Mouse (Mus musculus) heart, embryonic 10.5 days (tissue): ENCODE results near the gene Pdpn. TPM values are rescaled to one million over a fixed set of nuclear protein-coding genes. Genes with fewer than 3 reads are reported as not detected.

ENCODE experiments used
- DNase-seq: peaks from one replicate; pipeline ENCODE4 v3.0.0-alpha.2; 2017; ENCODE audit warnings: low spot score
- H3K27ac ChIP-seq: fragments of 300-500 bp; sonication (generic); 2 replicates; pipeline ENCODE4 v1.5.1; 2016; ENCODE audit warnings: mild to moderate bottlenecking
- H3K27me3 ChIP-seq: fragments of 300-500 bp; sonication (generic); 2 replicates; pipeline ENCODE4 v1.6.1; 2016; ENCODE audit warnings: mild to moderate bottlenecking; ENCODE audit not compliant: poor library complexity, insufficient read depth, severe bottlenecking
- H3K36me3 ChIP-seq: fragments of 300-500 bp; sonication (generic); 2 replicates; pipeline ENCODE4 v1.6.1; 2016; ENCODE audit warnings: mild to moderate bottlenecking, moderate library complexity
- H3K4me1 ChIP-seq: fragments of 300-500 bp; sonication (generic); 2 replicates; pipeline ENCODE4 v1.6.1; 2016; ENCODE audit warnings: mild to moderate bottlenecking
- H3K4me3 ChIP-seq: fragments of 300-500 bp; sonication (generic); 2 replicates; pipeline ENCODE4 v1.5.1; 2016; ENCODE audit warnings: mild to moderate bottlenecking, moderate library complexity
- H3K9me3 ChIP-seq: fragments of 300-500 bp; sonication (generic); 2 replicates; pipeline ENCODE4 v1.6.1; 2016; ENCODE audit warnings: mild to moderate bottlenecking, moderate library complexity
- WGBS: fragments of 180-500 bp; shearing (Covaris S2); methylation state at CpG from one replicate; pipeline ENCODE4 v1.1.7; 2016; 5-methylcytosine and 5-hydroxymethylcytosine counted together
- polyA plus RNA-seq: library from polyadenylated mRNA; unstranded; fragments of >200 nt; fragmentation: Nextera tagmentation; extraction: Ambion mirVana; gene quantifications from 2 replicates; pipeline ENCODE4 v1.2.1, GENCODE M21; 2016

Pdpn gene
- polyA plus RNA-seq, 1 experiment from 2014 or later: 29.8 TPM

DNA sequence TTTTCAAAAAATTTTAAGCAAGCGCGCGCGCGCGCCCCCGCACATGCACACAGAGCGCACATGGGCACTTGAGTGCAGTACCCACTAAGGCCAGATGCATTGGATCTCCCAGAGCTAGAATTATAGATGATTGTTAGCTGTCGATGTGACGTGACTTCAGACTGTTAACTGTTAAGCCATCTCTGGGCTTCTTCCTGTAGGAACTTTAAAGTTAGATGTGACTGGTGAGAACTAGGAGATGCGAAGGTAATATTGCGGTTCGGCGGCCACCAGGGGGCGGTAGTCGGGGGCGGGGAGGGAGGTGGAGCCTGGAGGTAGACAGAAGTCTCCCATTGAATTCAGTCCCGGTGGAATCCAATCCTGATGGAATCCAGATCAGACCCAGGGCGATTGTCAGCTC, 40.8 kb downstream of the Pdpn start:
- no peaks in the 10 kb centered on the region for H3K36me3 ChIP-seq
- H3K9me3 ChIP-seq: no peaks in the 10 kb centered on the region
- no peaks in the 10 kb centered on the region for H3K27me3 ChIP-seq
- 34% methylated on average over 19 of the region's 19 CpGs for WGBS
- H3K4me1 ChIP-seq: peaks cover 15% of the 10 kb centered on the region
- no peak overlapping the region for H3K27ac ChIP-seq
- no peak for DNase-seq
- 0 out of 2 replicates have a peak overlapping the region, but pooled peaks have one; percentile 8 for H3K4me3 ChIP-seq

DNA sequence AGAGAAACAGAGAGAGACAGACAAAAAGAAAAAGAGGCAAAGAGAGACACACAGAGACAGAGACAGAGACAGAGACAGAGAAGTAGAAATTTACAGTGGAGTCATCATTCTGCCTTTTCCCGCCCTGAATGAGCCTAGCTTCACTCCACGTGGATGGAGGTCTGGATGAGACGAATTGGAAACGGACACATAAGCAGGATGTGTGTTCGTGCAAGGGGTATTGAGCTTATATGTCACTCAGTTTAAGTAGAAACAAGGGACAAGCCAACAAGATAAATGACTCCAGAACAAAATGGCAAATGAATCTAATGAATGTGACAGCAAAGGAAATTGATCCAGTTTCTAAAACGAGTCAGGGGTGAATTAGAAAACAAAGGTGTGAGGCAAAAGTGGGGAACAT, 41.4 kb downstream of the Pdpn start:
- no peak overlapping the region for H3K27ac ChIP-seq
- 50% methylated on average over 6 of the region's 6 CpGs for WGBS
- no peak for DNase-seq
- no peak overlapping the region for H3K4me3 ChIP-seq
- peaks cover 15% of the 10 kb centered on the region for H3K4me1 ChIP-seq
- H3K9me3 ChIP-seq: 0 out of 2 replicates have a peak, but pooled peaks cover 2% of the 10 kb centered on the region
- no peaks in the 10 kb centered on the region for H3K27me3 ChIP-seq
- H3K36me3 ChIP-seq: no peaks in the 10 kb centered on the region

DNA sequence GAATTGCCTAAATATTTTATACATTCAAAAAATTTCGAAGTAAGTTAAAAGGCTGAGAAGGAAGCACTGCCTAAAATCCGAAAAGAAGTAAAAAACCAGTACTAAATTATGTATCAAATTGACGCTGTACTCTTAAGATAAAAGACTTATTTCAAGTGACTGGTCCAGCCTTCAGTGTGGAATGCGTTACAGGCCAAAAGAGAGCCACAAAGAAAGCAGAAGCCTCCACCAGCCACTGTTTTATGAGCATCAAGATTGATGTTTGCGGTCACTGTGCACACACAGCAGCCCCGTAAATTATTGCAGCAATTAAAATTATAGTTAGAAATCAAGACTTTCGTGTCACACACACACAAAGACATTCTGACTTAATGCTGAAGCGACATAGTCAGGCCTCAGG, 43.8 kb downstream of the Pdpn start:
- Histone ChIP-seq H3K36me3 (no peaks in the 10 kb centered on the region), H3K9me3 (0 out of 2 replicates have a peak, but pooled peaks cover 2% of the 10 kb centered on the region), H3K27ac (no peak overlapping the region), H3K4me1 (peaks cover 5% of the 10 kb centered on the region; the same call in 1 of the 2 replicates), H3K27me3 (no peaks in the 10 kb centered on the region), H3K4me3 (no peak overlapping the region)
- DNase-seq: no peak
- 80% methylated on average over 8 of the region's 8 CpGs for WGBS

DNA sequence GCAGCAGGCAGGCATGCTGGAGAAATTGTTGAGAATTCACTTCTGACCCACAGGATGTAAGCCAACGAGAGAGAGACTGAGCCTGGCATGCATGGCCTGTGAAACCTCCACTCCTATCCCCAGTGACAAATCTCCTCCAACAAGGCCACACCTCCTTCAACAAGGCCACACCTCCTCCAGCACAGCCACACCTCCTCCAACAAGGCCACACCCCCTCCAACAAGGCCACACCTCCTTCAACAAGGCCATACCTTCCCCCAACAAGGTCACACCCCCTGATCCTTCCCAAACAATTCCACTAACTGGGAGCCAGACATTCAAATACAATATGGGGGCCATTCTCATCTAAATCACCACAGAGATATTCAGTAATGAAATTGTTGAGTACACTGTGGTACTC, 46.0 kb downstream of the Pdpn start:
- H3K4me3 ChIP-seq: no peak overlapping the region

DNA sequence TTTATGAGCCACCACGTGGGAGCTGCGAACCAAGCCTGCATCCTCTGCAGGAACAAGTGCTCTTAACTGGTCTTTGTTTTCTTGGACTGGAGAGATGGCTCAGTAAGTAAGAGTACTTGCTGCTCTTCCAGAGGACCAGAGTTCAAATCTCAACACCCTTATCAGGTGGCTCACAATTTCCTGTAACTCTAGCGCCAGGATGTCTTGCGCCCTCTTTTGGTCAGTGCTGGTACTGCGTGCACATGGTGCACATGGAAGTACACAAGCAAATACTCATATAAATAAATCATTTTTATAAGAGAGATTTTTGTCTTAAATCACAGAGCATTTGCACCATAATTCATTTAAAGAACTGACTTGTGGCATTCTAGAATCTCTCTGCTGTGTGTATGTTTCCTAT, 51.3 kb downstream of the Pdpn start:
- no peak for DNase-seq
- Histone ChIP-seq H3K9me3 (no peaks in the 10 kb centered on the region), H3K4me1 (no peaks in the 10 kb centered on the region; the same call in 1 of the 2 replicates), H3K27me3 (no peaks in the 10 kb centered on the region), H3K36me3 (no peaks in the 10 kb centered on the region), H3K4me3 (no peak overlapping the region), H3K27ac (no peak overlapping the region)
- 74% methylated on average over 5 of the region's 5 CpGs for WGBS

More for the DNA sequence above, 46.0 kb downstream of the Pdpn start:
- Histone ChIP-seq H3K27me3 (no peaks in the 10 kb centered on the region), H3K9me3 (0 out of 2 replicates have a peak, but pooled peaks cover 2% of the 10 kb centered on the region), H3K27ac (no peak overlapping the region), H3K4me1 (peaks cover 2% of the 10 kb centered on the region; the same call in 1 of the 2 replicates), H3K36me3 (no peaks in the 10 kb centered on the region)
- 84% methylated on average over 1 of the region's 1 CpGs for WGBS
- DNase-seq: no peak

DNA sequence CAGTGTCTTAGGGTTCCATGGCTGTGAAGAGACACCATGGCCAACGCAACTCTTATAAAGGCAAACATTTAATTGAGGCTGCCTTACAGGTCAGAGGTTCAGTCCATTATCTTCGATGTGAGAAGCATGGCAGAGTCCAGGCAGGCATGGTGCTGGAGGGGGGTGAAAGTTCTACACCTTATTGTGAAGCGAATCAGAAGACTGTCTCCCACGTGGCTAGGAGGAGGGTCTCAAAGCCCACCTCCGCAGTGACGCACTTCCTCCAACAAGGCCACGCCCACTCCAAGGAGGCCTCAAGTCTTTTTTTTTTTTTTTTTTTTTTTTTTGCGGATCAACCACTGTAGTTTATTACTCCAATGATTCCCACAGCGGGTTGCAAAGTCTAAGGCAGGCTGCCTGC, 58.1 kb downstream of the Pdpn start:
- DNase-seq: no peak
- H3K36me3 ChIP-seq: no peaks in the 10 kb centered on the region
- no peaks in the 10 kb centered on the region for H3K27me3 ChIP-seq
- no peak overlapping the region for H3K4me3 ChIP-seq
- H3K4me1 ChIP-seq: peaks cover 4% of the 10 kb centered on the region; the same call in 1 of the 2 replicates
- H3K9me3 ChIP-seq: no peaks in the 10 kb centered on the region
- WGBS: 77% methylated on average over 9 of the region's 9 CpGs
- H3K27ac ChIP-seq: no peak overlapping the region

DNA sequence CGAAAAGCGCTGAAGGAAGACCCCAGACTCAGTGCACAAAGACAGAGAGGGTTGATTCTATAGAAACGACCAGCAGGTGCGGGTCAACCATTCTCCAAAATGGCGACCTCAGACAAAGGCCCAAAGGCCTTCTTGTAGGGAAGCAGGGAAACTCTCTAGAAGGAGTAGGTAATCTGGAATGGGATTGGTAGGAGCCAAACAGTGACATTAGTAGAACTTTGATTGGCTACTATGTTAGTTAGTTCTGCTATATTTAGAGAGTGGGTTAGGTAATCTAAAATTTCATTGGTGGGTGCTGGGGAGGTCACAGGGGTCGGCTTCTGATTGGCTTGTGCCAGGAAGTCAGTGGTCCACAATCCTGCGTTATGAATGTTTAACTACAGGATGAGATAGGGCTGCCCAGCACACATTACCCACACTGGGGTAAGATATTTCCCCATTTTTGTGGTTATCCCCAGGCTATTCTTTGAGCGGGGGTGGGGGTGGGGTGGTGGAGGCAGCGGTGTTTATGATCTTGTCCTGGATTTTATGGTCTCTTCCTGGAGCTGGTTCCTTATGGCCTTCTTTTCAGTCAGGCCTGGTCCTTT, 59.7 kb downstream of the Pdpn start:
- Histone ChIP-seq H3K4me1 (0 out of 2 replicates have a peak, but pooled peaks cover 4% of the 10 kb centered on the region), H3K27me3 (no peaks in the 10 kb centered on the region), H3K9me3 (no peaks in the 10 kb centered on the region), H3K27ac (no peak overlapping the region), H3K4me3 (no peak overlapping the region), H3K36me3 (no peaks in the 10 kb centered on the region)
- 88% methylated on average over 9 of the region's 9 CpGs for WGBS
- DNase-seq: no peak

DNA sequence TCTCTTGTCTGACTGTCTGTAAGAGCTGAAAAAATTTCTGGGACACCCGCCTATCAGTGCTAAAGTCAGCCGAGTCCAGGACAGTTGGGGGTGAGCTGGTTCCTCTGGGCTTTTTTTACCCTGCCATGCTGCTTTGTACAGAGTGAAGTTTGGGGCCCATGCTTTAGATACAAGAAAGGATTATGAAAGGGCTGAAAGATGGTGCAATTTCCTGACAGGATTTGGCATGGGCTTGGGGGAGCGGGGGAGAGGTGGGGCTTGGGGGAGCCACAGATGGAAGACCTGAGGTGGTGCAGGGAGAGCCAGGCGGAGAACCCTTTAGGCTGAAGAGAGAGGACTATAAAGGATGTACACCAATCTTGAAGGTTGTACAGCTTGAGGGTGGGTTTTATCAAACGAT, 60.2 kb downstream of the Pdpn start:
- WGBS: 84% methylated on average over 5 of the region's 5 CpGs
- Histone ChIP-seq H3K36me3 (no peaks in the 10 kb centered on the region), H3K27me3 (no peaks in the 10 kb centered on the region), H3K9me3 (no peaks in the 10 kb centered on the region; the same call in 1 of the 2 replicates), H3K27ac (no peak overlapping the region), H3K4me3 (no peak overlapping the region), H3K4me1 (0 out of 2 replicates have a peak, but pooled peaks cover 4% of the 10 kb centered on the region)
- DNase-seq: no peak

DNA sequence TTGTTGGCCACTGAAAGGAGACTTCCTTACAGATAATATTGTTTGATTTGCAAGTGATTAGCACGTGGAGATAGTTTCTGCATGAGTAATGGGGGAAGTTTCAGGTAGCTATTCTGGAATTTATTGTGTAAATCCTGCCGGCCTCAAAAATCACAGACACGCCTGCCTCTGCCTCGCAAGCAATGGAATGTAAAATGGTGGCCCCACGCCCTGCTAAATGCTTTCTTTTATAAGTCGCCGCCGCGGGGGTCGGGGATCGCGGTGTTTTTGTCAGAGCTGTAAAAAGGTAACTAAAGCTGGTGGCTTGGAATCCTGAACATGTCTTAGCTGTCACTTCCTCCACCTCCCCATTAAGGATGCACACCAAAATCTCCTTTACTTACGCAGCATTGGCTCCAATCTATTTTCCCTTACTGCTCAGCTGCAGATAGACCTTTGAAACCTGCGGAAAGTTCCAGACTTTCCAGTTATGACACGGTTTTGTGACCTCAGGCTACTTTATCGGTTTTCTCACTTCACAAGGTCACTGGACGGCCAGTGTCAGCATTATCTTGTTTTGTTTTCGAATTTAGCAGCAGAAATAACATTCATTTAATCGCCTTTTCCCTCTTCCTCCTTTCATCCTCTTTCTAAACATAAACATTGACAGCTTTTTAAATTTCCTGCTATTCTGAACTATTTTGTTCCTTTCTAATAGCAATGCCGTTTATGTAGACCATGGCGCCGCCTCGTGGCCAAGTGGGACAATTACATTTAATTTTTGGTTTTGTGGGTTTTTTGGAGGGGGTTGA, 60.9 kb downstream of the Pdpn start:
- no peak for DNase-seq
- no peaks in the 10 kb centered on the region for H3K36me3 ChIP-seq
- no peaks in the 10 kb centered on the region; the same call in 1 of the 2 replicates for H3K9me3 ChIP-seq
- 0 out of 2 replicates have a peak, but pooled peaks cover 4% of the 10 kb centered on the region for H3K4me1 ChIP-seq
- H3K27me3 ChIP-seq: no peaks in the 10 kb centered on the region
- 0 out of 2 replicates have a peak overlapping the region, but pooled peaks have one; percentile 29 for H3K4me3 ChIP-seq
- 23% methylated on average over 23 of the region's 23 CpGs for WGBS
- no peak overlapping the region for H3K27ac ChIP-seq

DNA sequence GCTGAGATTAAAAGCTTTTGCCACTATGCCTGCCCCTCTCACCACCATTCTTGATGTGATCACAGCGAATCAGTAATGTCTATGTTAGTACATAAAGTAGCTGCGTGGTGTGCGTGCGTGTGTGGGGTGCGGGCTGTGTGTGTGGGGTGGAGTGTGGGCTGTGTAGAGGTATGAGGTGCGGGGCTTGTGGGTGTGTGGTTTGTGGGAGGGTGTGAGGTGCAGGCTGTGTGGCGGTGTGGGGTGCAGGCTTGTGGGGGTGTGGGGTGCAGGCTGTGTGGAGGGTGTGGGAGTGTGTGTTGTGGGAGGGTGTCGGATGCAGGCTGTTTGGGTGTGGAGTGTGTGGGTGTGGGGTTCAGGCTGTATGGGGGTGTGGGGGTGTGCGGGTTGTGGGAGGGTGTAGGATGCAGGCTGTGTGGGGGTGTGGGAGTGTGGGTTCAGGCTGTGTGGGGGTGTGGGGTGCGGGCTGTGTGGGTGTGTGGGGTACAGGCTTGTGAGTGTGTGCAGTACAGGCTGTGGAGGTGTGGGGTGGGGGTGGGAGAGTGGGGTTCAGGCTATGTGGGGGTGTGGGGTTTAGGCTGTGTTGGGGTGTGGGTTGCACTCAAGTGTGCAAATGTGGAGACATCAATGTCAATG, 67.5 kb downstream of the Pdpn start:
- Histone ChIP-seq H3K27me3 (no peaks in the 10 kb centered on the region), H3K4me1 (peaks cover 7% of the 10 kb centered on the region), H3K27ac (no peak overlapping the region), H3K36me3 (no peaks in the 10 kb centered on the region), H3K9me3 (no peaks in the 10 kb centered on the region; the same call in 1 of the 2 replicates), H3K4me3 (no peak overlapping the region)
- WGBS: 90% methylated on average over 10 of the region's 10 CpGs
- no peak for DNase-seq

DNA sequence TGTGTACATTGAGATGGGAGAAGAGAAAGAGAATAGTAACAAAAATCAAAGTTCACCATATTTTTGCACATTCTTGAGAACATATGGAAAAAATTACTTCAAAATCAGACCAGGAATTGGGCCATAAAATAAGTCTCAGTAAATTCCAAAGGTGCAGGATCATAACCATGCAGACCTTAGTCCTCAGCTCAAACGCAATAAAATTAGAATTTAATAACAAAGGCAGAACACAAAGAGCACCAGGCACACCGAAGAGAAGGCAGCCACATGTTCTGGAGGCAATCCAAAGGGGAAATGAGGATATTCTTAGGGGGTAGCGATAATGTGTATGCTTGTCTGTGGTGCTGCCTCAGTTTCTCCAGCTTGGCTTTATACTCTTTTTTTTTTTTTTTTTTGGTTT, 68.3 kb downstream of the Pdpn start:
- Histone ChIP-seq H3K36me3 (no peaks in the 10 kb centered on the region), H3K4me1 (peaks cover 7% of the 10 kb centered on the region), H3K9me3 (no peaks in the 10 kb centered on the region; the same call in 1 of the 2 replicates), H3K27ac (no peak overlapping the region), H3K4me3 (no peak overlapping the region), H3K27me3 (no peaks in the 10 kb centered on the region)
- DNase-seq: no peak
- WGBS: 90% methylated on average over 3 of the region's 3 CpGs

DNA sequence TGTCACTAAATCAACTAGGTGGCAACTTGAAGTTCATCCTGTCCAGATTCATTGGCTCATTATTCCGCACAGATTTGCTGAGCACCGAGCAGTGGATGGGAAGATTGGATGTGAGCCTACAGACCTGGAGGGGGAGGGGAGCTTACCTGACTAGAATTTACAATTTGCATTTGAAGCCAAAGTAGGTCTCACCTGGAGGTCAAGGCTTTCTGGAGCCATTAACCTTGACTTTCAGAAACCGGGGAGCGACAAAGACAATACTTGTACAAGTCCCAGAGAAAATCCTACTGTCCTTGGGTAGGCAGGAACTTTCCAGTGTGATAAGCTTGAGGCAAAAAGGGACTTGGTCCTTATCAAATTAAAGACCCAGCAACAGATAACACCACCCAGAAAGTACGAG, 71.4 kb downstream of the Pdpn start:
- Histone ChIP-seq H3K27ac (no peak overlapping the region), H3K9me3 (no peaks in the 10 kb centered on the region), H3K4me3 (no peak overlapping the region), H3K36me3 (no peaks in the 10 kb centered on the region), H3K4me1 (peaks cover 15% of the 10 kb centered on the region), H3K27me3 (no peaks in the 10 kb centered on the region)
- no peak for DNase-seq
- 51% methylated on average over 5 of the region's 5 CpGs for WGBS

DNA sequence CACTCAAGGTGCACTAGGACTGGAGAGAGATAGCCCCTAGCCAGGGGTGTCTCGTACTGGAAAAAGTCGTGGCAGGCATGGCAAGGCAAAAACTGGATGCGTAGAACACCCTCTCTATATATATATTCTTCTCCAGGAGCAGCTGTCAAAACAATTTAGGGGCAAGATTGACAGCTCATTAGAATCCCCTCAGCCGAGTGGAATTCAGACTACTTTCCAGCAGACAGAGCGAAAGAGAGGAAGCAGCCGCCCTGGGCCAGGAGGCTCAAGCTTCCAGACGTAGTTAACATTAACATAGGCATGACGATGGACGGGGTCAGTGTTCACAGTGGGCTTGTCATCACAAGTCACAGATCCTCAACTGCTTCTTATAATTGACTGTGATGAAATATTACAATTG, 73.5 kb downstream of the Pdpn start:
- Histone ChIP-seq H3K36me3 (no peaks in the 10 kb centered on the region), H3K9me3 (no peaks in the 10 kb centered on the region), H3K4me1 (peaks cover 15% of the 10 kb centered on the region), H3K27me3 (no peaks in the 10 kb centered on the region), H3K27ac (no peak overlapping the region), H3K4me3 (no peak overlapping the region)
- 37% methylated on average over 9 of the region's 9 CpGs for WGBS
- peak; percentile 68 for DNase-seq
